Mouse (Mus musculus): ENCODE data around the gene Ptp4a2.

The Ptp4a2 gene

DNA sequence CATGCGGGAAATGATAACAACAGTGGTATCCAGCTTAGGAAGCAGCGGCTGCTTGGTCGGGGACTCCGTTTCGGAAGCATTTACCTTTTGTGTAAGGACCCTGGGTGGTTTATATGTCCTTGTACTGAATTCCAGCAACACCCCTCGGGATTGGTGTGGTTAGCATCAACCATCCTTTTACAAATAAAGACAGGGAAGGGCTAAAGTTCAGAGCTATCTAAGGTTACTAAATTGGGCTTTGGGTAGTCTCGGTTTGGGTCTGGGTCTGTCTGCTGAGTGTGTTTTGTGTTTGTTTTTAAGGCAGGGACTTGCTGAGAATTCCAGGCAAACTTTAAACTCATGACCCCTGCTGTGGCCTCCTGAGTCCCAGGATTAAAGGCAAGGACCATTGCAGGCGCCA lies 15.2 kb upstream of the Ptp4a2 start:
- no peak for DNase-seq (ENCODE audit: inconsistent ontology term)

DNA sequence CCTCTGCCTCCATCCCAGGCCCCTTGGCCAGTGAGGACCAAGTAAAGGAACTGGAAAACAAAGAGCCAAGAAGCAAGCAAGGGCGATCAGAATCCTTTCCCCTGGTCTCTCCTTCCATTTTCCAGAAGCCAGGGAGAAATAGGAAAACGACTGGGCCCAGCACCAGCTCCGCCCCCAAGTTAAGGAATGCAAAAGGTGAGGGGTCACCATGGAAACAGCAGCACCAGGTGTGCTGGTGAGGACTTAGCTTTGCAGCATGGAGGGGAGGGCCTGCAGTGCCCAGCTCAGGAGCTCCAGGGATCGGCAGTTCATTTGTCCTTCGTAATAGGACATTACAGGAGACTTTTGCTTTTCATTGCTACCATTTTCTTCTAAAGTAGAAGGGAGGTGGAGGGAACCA lies 13.0 kb upstream of the Ptp4a2 start:
- DNase-seq (ENCODE audit: inconsistent ontology term), result no peak

DNA sequence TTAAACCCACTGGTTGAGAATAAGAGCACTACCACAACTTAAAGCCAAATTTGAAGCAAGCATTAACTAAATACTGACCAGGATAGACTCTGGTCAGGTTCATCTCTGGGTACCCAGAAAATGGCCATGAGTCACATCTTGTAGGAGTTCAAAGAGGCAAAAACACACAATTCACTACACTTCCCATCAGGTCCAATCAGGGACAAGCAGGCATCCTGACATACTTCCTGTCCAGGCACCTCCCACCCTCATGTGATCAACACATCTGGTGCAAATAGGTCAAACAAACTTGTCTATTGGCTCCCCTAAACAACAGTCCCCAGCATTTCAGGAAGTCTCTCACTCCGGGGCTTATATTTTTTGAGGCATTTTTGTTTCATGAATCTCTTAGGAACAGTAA lies 7.7 kb upstream of the Ptp4a2 start:
- no peak for DNase-seq (ENCODE audit: inconsistent ontology term)

DNA sequence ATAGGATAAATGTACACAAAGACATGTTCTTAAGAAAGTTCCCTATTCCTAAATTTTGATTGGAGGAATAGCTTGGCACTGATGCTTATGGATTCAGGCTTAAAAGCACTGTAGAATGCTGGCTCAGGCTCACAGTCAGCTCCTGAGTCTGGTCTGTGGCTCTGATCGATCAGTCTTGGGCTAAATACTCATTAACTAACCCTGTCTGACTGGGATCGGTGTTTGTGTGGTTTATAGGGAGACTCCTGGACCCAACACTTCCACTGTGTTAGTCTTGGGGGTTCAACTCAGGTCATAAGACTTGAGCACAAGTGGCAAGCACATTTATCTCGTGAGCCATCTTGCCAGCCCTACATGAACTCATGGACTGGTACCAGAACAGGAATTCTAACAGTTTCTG lies 6.0 kb upstream of the Ptp4a2 start:
- no peak for DNase-seq (ENCODE audit: inconsistent ontology term)

DNA sequence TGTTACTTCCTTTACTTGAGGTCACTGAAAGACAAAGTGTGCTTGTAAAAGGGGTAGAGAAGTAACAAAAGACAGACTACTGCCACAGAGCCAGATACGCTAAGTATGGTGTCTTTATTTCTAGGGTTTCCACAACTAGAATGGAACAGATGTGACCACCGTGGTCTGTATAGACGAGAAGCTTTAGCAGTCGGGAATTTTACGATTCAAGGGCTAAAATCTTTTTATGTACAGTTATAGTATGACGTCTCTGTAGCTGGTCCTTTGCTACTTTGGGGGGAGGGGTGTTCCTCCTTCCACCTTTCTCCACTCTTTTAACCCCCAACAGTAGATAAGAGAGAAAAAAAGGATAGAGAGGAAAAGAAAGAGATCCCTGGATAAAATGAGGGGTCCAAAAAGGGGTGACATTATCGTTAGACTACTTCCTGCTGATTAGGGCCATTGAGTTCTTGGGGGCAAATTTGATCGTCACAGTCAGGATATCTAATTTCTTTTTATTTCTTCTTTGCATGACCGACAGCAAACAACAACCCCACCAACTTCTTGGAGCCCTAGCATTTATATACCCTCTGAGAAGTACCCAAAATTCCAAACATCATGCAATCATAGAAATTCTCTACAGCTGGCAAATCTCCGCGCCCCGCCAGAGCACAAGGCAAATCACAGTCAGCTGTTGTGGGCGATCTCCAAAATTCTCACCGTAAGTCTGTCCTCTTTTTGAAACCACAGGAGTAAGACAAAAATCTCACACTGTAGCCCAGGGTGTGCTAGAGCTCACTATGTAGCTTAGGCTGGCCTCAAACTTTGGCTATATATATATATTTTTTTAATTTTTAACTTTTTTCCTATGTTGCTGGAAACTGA lies 818 bp downstream of the Ptp4a2 start:
- no peak for DNase-seq (ENCODE audit: inconsistent ontology term)

DNA sequence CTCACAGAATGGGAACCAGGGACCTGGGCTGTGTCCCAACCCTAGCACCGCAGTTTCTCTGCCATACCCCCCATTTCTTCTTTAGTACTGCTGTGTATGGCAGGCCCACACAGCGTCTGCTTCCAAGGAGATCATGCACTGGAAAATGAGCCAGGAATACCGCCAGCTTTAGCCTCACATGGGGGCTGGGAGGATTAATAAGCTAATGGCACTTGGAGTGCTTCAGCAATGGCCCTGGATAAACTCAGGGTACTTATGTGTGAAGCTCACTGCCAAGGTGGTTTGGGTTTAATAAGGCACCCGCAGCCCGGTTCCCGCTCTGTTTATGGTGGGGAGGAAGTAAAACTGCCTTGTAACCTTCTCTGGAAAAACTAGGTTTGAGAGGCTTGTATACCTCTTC lies 6.6 kb downstream of the Ptp4a2 start:
- no peak for DNase-seq (ENCODE audit: inconsistent ontology term)

DNA sequence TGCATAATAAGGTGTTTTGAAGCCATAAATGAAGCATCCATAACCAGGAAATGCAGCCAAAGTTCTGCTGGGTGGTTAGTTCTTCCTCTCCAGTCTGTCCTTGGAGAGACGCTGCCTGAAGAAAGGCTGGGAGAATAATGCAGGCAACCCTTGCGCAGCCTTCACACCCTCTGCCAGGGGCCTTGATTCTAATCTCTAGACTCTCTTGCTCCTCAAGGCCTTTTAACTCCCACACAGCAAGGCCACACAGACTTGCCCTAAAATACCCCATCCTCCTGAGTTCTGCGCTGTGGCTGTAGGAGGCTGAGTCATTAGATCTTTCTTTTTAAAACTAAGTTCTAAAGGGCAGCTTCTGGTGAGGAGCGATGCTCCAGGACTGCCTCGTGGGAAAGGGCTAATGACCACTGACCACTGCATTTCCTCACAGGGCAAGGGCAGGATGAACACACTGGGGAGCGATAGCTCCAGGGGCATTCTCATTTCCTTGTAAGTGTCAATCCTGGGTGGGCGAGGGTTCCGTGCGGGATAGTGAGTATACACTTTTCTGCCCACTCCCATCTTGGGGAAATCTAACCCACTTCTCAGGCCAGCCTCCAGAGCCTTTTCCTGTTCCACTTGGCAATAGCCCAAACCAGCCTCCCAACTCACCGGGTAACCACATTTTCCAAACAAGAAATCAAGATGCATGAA lies 7.6 kb downstream of the Ptp4a2 start:
- no peak for DNase-seq (ENCODE audit: inconsistent ontology term)

DNA sequence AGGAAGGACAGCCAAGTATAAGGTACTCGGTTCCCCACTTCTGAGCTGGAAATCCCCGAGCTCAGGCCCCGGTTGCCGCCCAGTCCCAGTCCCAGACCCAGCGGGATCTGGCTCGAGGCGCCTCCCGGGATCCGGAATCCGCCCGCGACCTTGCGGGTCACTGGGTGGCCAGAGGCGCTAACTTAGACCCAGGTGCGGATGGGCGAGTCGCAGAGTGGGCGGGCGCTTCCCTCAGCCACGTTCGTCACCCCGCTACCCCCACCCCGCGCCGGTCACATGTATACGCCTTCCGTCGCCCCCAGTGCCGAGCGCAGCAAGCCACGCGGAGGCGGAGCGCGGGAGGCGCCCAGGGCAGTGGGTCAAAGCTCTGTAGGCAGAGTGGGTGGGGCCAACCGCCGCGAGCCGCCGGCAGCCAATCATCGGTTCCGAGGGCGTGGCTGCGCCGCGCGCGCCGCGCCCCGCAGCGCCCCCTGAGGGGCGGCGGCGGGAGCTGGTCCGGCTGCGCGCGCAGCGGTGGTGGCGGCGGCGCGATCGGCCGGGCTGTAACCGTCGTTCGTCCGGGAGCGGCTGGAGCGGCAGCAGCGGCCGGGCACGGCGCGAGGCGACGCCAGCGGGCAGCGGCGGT lies 8.8 kb downstream of the Ptp4a2 start:
- DNase-seq (ENCODE audit: inconsistent ontology term), result peak; percentile 98

DNA sequence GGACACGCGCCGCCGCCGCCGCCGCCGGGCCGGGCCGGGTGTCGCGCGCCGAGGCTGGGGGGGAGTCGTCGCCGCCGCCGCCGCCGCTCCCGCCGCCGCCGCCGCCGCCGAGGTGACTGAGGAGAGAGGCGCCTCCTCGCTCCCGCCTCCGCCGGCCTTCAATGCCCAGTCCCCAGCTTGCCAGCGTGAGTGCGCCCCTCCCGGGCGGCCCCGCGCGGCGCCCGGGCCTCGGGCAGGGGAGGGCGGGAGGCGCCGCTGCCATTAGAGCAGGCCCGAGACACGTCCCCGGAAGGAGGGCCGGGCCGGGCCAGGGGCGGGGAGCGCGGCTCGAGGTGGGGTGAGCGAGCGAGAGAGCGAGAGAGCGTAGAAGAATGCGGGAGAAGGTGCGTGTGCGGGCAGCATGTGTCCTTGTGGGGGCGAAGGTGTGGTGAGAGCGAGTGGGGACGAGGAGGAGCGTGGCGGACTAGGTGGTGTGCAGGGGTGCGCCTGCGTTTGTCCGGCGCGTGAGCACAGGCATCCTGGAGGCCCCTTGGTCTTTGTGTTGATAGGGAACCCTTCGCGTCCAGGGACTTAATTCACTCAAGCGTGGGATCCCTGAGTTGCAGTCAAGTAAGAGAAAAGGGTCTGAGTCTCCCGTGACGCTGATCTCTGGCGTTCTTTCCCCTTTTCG lies 9.5 kb downstream of the Ptp4a2 start:
- DNase-seq (ENCODE audit: inconsistent ontology term), result peak; percentile 94

DNA sequence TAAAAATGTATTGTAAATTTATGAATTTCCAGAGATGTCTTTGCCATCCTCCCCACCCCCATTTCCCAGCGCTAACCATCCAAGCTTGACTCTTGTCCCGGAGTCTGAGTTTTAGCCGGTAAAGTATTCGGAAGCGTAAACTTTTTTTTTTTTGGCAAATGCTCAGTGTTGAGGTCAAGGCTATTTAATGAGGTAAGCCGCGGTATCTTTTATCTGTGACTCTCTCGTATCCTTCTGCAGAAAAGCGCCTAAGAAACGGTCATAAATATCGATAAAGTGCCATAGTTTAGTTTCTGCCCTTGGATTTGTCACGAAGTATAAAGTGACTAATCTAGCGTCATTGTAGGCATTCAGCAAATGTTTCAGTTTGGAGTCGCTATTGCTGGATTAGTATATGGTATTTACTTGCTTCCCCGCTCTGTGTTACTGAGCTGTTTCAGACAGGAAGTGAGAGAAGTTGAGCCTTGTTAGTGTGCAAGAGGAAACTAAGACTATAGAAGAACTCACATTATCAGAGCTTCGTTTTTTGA lies 10.1 kb downstream of the Ptp4a2 start:
- peak; percentile 58 for DNase-seq (ENCODE audit: inconsistent ontology term)

DNA sequence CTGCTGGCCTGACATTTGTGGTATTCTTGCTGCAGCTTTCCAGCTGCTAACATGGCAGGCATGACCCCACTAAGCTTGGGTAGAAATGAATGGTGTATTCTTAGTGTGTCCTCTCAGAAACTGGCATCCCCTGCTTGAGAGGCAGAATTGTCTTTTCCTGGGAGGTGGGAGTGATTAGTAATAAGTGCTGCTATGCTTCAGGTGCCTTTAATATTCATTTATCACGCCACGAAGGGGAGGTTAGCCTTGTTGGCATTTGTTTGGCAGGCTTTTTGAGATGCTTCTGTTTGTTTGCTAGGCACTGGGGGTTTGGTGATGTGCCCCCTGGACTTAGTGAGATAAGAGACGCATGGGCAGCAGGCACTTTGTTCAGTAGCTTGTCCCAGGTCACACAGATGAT lies 11.3 kb downstream of the Ptp4a2 start:
- DNase-seq (ENCODE audit: inconsistent ontology term), result no peak

DNA sequence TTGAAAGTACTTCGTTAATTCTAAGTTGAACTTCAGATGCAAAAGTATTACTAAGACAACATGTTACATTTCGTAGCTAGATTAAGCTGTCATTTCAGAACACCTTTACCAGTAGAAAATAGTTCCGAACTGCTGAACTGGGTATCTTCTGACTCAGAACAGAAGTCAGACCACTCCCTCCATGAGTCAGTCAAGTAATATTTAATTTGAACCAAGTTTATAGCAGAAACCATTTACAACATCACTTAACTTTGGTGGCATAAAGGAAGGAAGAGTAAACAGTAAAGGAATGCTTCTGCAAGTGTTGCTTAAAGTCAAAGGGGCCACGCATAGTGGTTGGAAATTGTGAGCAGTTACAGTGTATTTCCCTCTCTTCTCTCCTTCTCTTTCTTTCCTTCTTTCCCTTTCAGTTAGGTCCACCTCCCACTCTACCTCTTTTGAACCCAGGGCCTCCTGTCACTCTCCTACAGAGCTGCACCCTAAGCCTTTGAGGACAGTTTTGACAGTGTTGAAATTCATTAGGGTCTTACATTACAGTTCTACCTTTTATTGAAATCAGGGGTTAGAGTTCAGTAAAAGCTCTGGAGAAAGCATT lies 12.3 kb downstream of the Ptp4a2 start:
- peak; percentile 14 for DNase-seq (ENCODE audit: inconsistent ontology term)

DNA sequence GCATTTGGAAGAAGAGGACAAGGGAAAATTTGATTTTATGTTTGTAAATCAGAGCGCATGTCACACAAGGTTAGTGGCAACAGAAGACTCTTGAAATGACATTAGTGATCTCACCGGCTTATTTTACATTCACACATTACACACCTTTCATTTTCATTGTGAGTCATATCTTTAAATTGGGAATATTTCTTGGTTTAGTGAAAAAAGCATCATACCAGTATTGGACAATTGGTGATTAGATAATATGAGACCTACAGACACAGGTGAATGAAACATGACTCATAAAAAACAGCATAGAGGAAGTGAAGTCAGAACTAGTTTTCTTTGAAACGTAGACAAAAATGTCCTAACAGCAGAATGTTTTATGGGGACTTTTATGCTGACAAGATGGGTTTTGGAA lies 16.6 kb downstream of the Ptp4a2 start:
- DNase-seq (ENCODE audit: inconsistent ontology term), result no peak

DNA sequence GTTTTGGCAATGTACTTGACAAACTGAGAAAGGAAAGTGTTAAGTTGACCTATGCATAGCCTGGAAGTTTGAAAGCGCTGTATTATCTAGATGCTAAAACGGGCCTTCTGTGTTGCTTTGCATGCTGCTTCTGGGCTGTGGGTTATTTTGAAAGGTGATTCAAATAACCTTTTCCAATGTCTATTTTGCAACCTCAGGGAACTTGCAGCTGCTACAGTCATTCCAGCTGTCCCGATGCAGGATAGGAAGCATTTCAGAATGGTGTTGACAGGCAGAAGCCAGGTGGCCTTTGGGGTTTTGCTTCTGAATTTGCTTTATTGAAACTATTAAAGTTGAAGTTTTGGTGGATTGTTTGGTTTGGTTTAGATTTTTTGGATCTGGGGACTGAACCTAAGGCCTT lies 17.1 kb downstream of the Ptp4a2 start:
- DNase-seq (ENCODE audit: inconsistent ontology term), result no peak

DNA sequence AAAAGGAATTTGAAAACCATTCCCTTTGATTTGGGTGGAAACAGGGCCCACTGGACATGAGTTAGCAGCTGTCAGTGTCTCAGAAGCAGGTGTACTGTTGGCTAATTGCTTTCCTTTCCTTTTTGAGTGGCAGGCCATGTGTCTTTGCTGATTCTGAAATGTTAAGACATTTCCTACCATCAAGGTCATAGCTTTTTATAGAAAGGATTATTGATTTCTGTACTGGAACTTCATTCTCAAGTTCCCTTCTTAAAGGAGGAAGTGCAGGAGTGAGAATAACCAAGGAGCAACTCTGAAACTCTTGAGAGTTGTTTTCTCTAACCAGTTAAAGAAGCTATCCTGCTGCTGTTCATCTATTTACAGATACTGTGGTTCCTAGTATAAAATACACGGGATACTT lies 18.8 kb downstream of the Ptp4a2 start:
- DNase-seq (ENCODE audit: inconsistent ontology term), result no peak

DNA sequence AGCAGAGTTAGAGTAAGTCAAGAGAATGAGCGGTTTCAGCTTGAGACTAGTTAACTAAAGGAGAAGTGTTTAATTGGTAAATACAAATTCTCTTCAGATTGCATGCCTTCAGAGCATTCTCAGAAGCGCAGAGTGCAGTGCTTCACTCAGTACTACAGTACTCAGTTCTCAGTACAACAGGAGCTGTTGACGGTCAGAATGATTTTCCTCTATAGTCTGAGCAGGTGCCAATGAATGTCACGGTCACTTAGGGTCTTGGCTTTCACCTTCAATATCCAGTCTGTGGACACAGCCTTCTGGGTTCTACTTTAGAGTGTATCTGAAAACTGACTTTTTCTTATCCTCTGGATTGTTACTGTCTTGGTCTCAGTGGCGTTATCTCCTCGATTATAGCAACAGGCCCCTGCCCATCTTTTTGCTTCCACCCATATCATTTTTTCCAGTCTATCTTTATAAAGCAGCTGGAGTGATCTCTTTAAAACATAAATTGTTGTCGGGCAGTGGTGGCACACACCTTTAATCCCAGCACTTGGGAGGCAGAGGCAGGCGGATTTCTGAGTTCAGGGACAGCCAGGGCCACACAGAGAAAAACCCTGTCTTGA lies 19.4 kb downstream of the Ptp4a2 start:
- DNase-seq (ENCODE audit: inconsistent ontology term), result no peak

DNA sequence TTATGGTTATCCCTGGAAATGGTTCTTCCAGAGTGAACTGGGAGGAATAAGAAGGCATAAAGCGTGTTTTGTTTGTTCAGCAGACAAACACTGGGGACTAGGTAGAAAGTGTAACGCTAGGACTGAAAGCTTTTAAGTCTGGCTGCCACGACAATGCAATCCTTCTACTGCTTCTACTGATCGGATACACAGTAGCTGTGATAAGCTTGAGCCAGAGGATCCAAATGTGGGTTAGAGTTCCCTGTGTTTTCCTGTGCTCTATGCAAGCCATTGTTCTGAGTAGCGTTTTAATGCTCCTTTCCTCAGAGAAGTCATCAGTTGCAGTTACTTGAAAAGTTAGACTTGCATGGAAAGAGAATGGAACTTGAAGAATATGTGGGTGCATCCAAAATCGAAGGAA lies 23.6 kb downstream of the Ptp4a2 start:
- no peak for DNase-seq (ENCODE audit: inconsistent ontology term)

DNA sequence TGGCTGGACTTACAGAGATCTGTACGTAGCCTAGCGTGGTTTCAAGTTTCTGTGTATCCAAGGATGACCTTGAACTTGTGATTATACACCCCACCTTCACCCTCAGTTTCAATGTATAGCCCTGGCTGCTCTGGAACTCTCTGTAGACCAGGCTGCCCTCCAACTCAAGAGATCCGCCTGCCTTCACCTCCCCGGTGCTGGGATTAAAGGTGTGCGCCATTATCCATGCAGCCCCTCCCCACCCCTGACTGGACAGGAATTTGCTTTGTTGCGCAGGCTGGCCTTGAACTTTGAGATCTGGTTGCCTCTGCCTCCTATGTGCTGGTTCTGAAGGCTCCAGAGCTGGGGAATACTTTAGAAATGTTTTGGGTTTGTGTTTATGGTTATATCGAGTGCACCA lies 24.3 kb downstream of the Ptp4a2 start:
- DNase-seq (ENCODE audit: inconsistent ontology term), result no peak

DNA sequence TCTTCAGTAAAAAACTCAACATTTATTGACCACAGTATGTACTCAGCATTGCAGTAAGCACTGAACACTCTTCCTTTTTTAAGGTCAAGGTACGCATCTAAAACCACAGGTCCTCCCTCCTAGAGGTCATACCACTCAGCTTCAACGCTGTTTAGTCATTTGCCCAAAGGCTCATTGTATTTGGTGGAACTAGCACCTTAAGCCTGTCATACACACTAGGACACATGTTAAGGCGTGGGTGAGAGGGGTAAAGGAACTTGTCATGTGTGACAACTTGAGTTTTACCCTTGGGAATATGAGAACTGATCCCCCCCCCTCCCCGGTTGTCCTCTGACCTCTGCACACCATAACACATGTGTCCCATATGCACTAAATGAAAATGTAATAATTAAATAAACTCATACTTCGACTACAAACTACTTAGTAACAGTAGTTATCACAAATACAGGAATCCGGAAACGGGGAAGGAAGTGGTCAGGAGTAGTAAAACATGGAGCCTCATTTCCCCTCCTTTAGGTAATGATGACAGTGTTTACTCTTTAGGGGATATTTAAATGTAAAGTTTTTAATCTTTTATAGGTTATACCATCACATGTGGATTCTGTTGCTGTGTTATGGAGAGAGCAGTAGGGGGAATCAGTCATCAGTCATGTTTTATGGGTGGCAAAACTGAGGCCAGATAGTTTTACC lies 29.0 kb downstream of the Ptp4a2 start:
- no peak for DNase-seq (ENCODE audit: inconsistent ontology term)

DNA sequence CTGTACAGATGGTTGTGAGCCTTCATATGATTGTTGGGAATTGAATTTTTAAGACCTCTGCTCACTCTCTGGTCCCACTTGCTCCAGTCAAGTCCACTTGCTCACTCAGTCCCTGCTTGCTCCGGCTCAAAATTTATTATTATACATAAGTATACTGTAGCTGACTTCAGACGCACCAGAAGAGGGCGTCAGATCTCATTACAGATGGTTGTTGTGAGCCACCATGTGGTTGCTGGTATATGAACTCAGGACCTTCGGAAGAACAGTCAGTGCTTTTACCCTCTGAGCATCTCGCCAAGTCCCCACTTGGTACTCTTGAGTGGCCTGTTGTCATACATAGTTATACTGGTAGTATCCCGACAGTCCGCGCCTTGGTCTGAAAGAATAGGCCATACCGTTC lies 35.8 kb downstream of the Ptp4a2 start:
- DNase-seq (ENCODE audit: inconsistent ontology term), result no peak

DNA sequence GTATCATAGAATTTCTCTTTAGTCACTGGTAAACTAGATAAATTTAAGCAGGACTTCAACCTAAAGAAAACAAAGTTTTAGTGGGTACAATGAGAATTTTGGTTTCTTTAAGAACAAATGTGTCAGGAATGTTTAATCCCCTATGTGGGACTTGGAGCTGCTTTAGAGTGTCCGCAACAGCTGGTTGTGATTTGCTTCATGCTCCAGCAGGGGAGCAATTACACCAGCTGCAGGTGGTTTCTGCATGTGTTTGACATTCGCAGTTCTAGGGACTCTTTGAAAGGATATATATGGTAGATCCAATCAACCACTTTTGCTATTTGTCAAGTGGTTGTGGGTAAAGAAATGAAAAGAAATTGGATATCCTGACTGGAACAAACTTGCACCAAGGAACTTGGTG lies 39.5 kb downstream of the Ptp4a2 start:
- DNase-seq (ENCODE audit: inconsistent ontology term), result no peak

Measured in Muller cell, postnatal 12 days (primary cell).